Mouse (Mus musculus) MEL (cell line): ENCODE measurements around the gene Lrrfip2. TPM values are rescaled to one million over a fixed set of nuclear protein-coding genes. Genes with fewer than 3 reads are reported as not detected.

ENCODE experiments used
- DNase-seq: peaks from one replicate; pipeline ENCODE4 v3.0.0; 2011; ENCODE audit warnings: low read depth, low spot score
- H3K27ac ChIP-seq: 2 replicates; pipeline ENCODE4 v1.5.1; 2012; ENCODE audit warnings: low read depth, mild to moderate bottlenecking, control low read depth, low read length, moderate library complexity; ENCODE audit not compliant: control insufficient read depth
- H3K27me3 ChIP-seq, 2 experiments: fragments of 150-350 bp in 1 of 2; sonication (generic) in 1 of 2; 2 replicates each; pipeline ENCODE4 v1.6.1; 2012; ENCODE audit warnings: low read length in 2 of 2, mild to moderate bottlenecking in 2 of 2, improper control_type of control experiment in 1 of 2, moderate library complexity in 1 of 2; ENCODE audit not compliant: insufficient read depth in 2 of 2, control insufficient read depth in 1 of 2
- H3K36me3 ChIP-seq, 2 experiments: 2 replicates each; pipeline ENCODE4 v1.6.1; 2012 to 2014; ENCODE audit warnings: low read length in 2 of 2, improper control_type of control experiment in 1 of 2, inconsistent platforms in 1 of 2, mild to moderate bottlenecking in 1 of 2; ENCODE audit not compliant: insufficient read depth in 2 of 2, control insufficient read depth in 1 of 2
- H3K4me1 ChIP-seq, 2 experiments: fragments of 150-350 bp in 1 of 2; sonication (generic) in 1 of 2; 2 replicates each; pipeline ENCODE4 v1.6.1; 2012; ENCODE audit warnings: low read length in 2 of 2, improper control_type of control experiment in 1 of 2, mild to moderate bottlenecking in 1 of 2; ENCODE audit not compliant: insufficient read depth in 2 of 2, control insufficient read depth in 1 of 2
- H3K4me3 ChIP-seq, 2 experiments: fragments of 150-350 bp in 1 of 2; sonication (generic) in 1 of 2; 2 replicates each; pipeline ENCODE4 v1.5.1; 2012; ENCODE audit warnings: low read depth in 2 of 2, low read length in 2 of 2, mild to moderate bottlenecking in 2 of 2, moderate library complexity in 2 of 2, control low read depth in 1 of 2, improper control_type of control experiment in 1 of 2; ENCODE audit not compliant: control insufficient read depth in 1 of 2, insufficient read depth in 1 of 2
- H3K79me2 ChIP-seq: 2 replicates; pipeline ENCODE4 v1.6.1; 2012; ENCODE audit warnings: mild to moderate bottlenecking, low read length, moderate library complexity; ENCODE audit not compliant: control insufficient read depth, poor library complexity, insufficient read depth
- H3K9ac ChIP-seq: 2 replicates; pipeline ENCODE4 v1.6.1; 2012; ENCODE audit warnings: low read depth, mild to moderate bottlenecking, control low read depth, low read length, moderate library complexity; ENCODE audit not compliant: control insufficient read depth, poor library complexity, severe bottlenecking
- H3K9me3 ChIP-seq: fragments of 150-350 bp; sonication (generic); replicated peaks from 2 replicates; pipeline ENCODE4 v1.6.1; 2012; ENCODE audit warnings: mild to moderate bottlenecking, low read length, improper control_type of control experiment, moderate library complexity; ENCODE audit not compliant: insufficient read depth
- BHLHE40 ChIP-seq: IDR thresholded peaks from 2 replicates; pipeline ENCODE4 v1.6.1; 2012; ENCODE audit warnings: low read depth, mild to moderate bottlenecking, inconsistent platforms, low read length, improper control_type of control experiment, borderline replicate concordance
- CTCF ChIP-seq, 3 experiments: IDR thresholded peaks in 2 of 3; conservative IDR thresholded peaks in 1 of 3; 2 replicates each; pipeline ENCODE4 v1.5.1; 2011 to 2012; ENCODE audit warnings: low read length in 3 of 3, low read depth in 2 of 3, mild to moderate bottlenecking in 2 of 3, improper control_type of control experiment in 1 of 3, inconsistent platforms in 1 of 3, mixed read lengths in 1 of 3, moderate library complexity in 1 of 3; ENCODE audit not compliant: control insufficient read depth in 1 of 3, insufficient read depth in 1 of 3, poor library complexity in 1 of 3, severe bottlenecking in 1 of 3
- EP300 ChIP-seq, 2 experiments: IDR thresholded peaks; 2 replicates each; pipeline ENCODE4 v1.6.1; 2011; ENCODE audit warnings: improper control_type of control experiment in 2 of 2, low read length in 2 of 2, low read depth in 1 of 2, mild to moderate bottlenecking in 1 of 2
- ETS1 ChIP-seq: IDR thresholded peaks from 2 replicates; pipeline ENCODE4 v1.6.1; 2012; ENCODE audit warnings: low read depth, mild to moderate bottlenecking, inconsistent platforms, low read length, improper control_type of control experiment, moderate library complexity
- HCFC1 ChIP-seq: IDR thresholded peaks from 2 replicates; pipeline ENCODE4 v1.6.1; 2012; ENCODE audit warnings: low read depth, mild to moderate bottlenecking, inconsistent platforms, low read length, improper control_type of control experiment, moderate library complexity
- JUND ChIP-seq: IDR thresholded peaks from 2 replicates; pipeline ENCODE4 v1.6.1; 2011; ENCODE audit warnings: low read depth, mild to moderate bottlenecking, improper control_type of control experiment, low read length
- MAX ChIP-seq: IDR thresholded peaks from 2 replicates; pipeline ENCODE4 v1.6.1; 2011; ENCODE audit warnings: low read length, improper control_type of control experiment
- MAZ ChIP-seq: IDR thresholded peaks from 2 replicates; pipeline ENCODE4 v1.6.1; 2012; ENCODE audit warnings: low read depth, mild to moderate bottlenecking, inconsistent platforms, low read length, improper control_type of control experiment
- NELFE ChIP-seq: IDR thresholded peaks from 2 replicates; pipeline ENCODE4 v1.6.1; 2011; ENCODE audit warnings: low read depth, low read length, improper control_type of control experiment
- NRF1 ChIP-seq: IDR thresholded peaks from 2 replicates; pipeline ENCODE4 v1.6.1; 2014; ENCODE audit warnings: low read depth, mild to moderate bottlenecking, inconsistent platforms, low read length, improper control_type of control experiment, moderate library complexity; ENCODE audit not compliant: poor library complexity, insufficient read depth, severe bottlenecking
- POLR2A ChIP-seq, 2 experiments: IDR thresholded peaks; 2 replicates each; pipeline ENCODE4 v1.6.1; 2011 to 2012; ENCODE audit warnings: low read length in 2 of 2, mild to moderate bottlenecking in 2 of 2, control low read depth in 1 of 2, improper control_type of control experiment in 1 of 2, low read depth in 1 of 2, moderate library complexity in 1 of 2; ENCODE audit not compliant: control insufficient read depth in 1 of 2, insufficient read depth in 1 of 2, poor library complexity in 1 of 2
- POLR2AphosphoS5 ChIP-seq: IDR thresholded peaks from 2 replicates; pipeline ENCODE4 v1.6.1; 2012; ENCODE audit warnings: low read depth, borderline replicate concordance, mild to moderate bottlenecking, inconsistent platforms, low read length, moderate library complexity, mixed read lengths
- RAD21 ChIP-seq: IDR thresholded peaks from 2 replicates; pipeline ENCODE4 v1.6.1; 2011; ENCODE audit warnings: mild to moderate bottlenecking, low read depth, low read length, improper control_type of control experiment
- SMC3 ChIP-seq: IDR thresholded peaks from 2 replicates; pipeline ENCODE4 v1.6.1; 2011; ENCODE audit warnings: low read depth, low read length, improper control_type of control experiment
- TAL1 ChIP-seq: IDR thresholded peaks from 2 replicates; pipeline ENCODE4 v1.6.1; 2012; ENCODE audit warnings: mild to moderate bottlenecking, inconsistent platforms, low read length, moderate library complexity, mixed read lengths
- TBP ChIP-seq: IDR thresholded peaks from 2 replicates; pipeline ENCODE4 v1.8.0; 2011; ENCODE audit warnings: low read depth, low read length, improper control_type of control experiment
- polyA plus RNA-seq, 2 experiments: library from polyadenylated mRNA; stranded (reverse) in 1 of 2; unstranded in 1 of 2; fragments of >175 nt in 1 of 2; fragments of >200 nt in 1 of 2; gene quantifications; 2 replicates each; pipeline versions ENCODE4 v1.2.1 to v1.2.4; 2012; ENCODE audit warnings: low replicate concordance in 2 of 2, low read depth in 1 of 2; ENCODE audit not compliant: insufficient read length in 2 of 2, insufficient read depth in 1 of 2, missing spikeins in 1 of 2
- total RNA-seq: library from RNA; depleted of rRNA; stranded (reverse); fragments of 300-350 nt; gene quantifications from 2 replicates; pipeline ENCODE4 v1.2.3, GENCODE M21; 2012

Lrrfip2 gene
- total and polyA plus RNA-seq, 3 experiments = 26.0 to 42.7 TPM; not detected in 1

DNA sequence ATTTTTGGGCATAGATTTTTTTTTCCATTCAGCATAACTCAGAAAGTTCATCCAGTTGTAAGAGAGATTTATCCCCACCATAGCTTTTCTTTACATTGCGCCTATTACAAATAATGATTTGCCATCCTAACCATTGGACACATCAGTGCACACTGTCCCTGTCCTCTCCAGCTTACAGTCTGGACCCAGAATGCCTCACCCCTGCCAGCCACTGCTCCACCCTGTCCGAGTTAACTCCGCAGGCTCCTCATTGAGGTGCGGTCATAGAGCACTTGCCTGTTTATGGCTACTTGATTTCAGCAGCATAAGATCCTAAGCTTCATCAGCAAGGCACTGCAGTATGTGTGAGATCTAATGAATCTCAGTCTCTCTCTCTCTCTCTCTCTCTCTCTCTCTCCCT, 93.0 kb downstream of the Lrrfip2 start:
- no peaks in the 10 kb centered on the region for H3K79me2 ChIP-seq
- no peak overlapping the region for H3K9ac ChIP-seq
- no peak overlapping the region for H3K4me3 ChIP-seq
- H3K27me3 ChIP-seq = no peaks in the 10 kb centered on the region
- no peak for DNase-seq
- TF ChIP-seq HCFC1 (no peak), MAZ (no peak), TBP (no peak), NELFE (no peak), EP300 (IDR thresholded peaks at IDR 0.05; ENCODE audit: low read depth in 1 of 2, low read length in 2 of 2) (no peak), BHLHE40 (no peak), POLR2A (IDR thresholded peaks at IDR 0.05; ENCODE audit: control insufficient read depth in 1 of 2, insufficient read depth in 1 of 2, low read depth in 1 of 2, low read length in 2 of 2, poor library complexity in 1 of 2) (no peak), MAX (no peak), JUND (no peak)
- peaks cover 0 to 2% of the 10 kb centered on the region in 2 experiments; a peak in 1 of 4 replicates for H3K36me3 ChIP-seq
- H3K9me3 ChIP-seq = no peaks in the 10 kb centered on the region
- H3K4me1 ChIP-seq = no peaks in the 10 kb centered on the region
- H3K27ac ChIP-seq = no peak overlapping the region

DNA sequence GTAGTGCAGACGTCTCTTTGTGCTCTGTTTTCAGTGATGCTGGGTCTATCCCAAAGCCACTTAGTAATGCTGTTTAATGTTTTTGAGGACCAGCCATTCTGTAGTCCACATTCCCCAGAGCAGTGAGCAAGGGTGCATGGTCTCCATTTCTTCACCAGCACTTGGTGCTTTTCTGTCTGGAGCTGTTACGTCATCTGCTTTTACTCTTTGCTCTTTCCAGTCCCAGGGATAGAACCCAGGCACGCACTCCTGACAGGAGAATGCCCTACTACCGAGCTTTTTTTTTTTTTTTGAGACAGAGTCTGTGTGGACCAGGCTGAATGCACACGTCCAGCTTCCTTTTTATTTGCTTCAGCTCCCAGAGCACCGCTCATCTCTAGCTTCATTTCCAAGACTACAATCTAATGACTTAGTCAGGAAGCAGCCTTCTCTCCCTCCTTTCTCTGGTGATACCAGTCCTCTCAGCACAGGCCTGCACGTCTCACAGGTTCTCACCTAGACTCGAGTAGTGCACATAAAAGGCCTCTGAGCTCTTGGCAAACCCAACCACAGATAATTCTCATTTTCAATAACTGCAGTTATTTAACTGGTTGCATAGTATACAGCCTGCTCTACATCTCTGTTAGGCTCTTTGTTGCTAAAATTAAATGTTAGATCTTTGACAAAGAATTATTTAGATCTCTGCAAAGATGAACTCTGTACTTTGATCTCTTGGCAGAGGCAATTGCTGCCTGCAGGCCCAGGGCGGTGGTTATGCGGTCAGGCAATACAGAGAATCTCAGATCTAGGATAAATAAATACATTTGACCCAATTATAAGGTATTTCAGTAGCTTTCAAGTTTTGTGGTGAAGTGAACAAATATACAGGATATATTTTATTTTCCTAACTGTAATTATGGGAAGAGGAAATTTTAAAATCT, 94.0 kb downstream of the Lrrfip2 start:
- H3K4me1 ChIP-seq = no peaks in the 10 kb centered on the region
- no peak overlapping the region for H3K4me3 ChIP-seq
- no peak for DNase-seq
- no peaks in the 10 kb centered on the region for H3K36me3 ChIP-seq
- TF ChIP-seq TAL1 (no peak), CTCF (IDR thresholded peaks at IDR 0.05 in 2 of 3, conservative IDR thresholded peaks at IDR 0.05 in 1 of 3; ENCODE audit: control insufficient read depth in 1 of 3, insufficient read depth in 1 of 3, low read depth in 2 of 3, low read length in 3 of 3, poor library complexity in 1 of 3, severe bottlenecking in 1 of 3) (no peak), RAD21 (no peak), NRF1 (no peak), SMC3 (no peak)
- no peak overlapping the region for H3K27ac ChIP-seq
- no peaks in the 10 kb centered on the region for H3K79me2 ChIP-seq
- H3K9ac ChIP-seq = no peak overlapping the region
- no peaks in the 10 kb centered on the region for H3K9me3 ChIP-seq
- no peaks in the 10 kb centered on the region for H3K27me3 ChIP-seq

DNA sequence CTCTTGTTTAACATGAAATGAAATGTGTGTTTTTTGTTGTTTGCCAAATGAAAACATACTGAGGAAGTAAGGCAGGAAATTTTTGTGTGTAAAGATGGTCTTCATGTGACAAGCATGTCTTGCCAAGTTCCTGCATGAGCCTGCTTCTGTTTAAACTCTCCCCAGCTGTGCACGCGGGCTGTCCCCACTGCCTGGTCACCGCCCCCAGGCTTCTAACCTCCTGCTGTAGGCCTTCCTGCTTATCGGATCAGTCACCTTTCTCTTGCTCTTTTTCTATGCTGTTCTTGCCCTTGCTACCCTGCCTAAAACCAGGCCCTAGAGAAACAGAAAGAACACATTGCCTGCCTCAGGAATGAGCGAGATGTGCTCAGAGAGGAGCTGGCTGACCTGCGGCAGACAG, 96.1 kb downstream of the Lrrfip2 start:
- DNase-seq = no peak
- Histone ChIP-seq H3K79me2 (no peaks in the 10 kb centered on the region), H3K27me3 (no peaks in the 10 kb centered on the region), H3K9ac (no peak overlapping the region), H3K27ac (no peak overlapping the region), H3K36me3 (no peaks in the 10 kb centered on the region), H3K9me3 (no peaks in the 10 kb centered on the region), H3K4me3 (no peak overlapping the region), H3K4me1 (no peaks in the 10 kb centered on the region)
- TF ChIP-seq ETS1 (no peak), POLR2AphosphoS5 (no peak)
